Mouse (Mus musculus): ENCODE results near the gene Gm4131.

DNA sequence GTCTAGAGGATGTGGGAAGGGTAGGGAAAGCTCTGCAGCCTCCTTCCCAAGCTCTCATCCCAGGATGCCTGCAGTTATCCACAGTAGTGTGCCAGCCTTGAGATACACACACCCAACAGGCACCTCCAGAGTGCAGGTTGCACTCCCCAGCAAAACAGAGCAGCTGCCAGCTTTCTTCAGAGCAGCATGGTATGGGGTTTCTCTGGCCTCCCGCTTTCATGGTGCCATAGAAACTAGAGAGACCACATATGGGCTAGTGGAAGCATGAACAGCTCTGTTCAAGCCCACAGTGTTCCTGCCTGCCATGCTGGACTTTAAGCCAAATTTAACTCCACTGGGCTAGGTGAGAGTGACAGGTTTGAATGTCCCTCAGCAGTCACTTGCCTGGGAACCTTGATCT is 36.1 kb upstream of the Gm4131 start:
- no peak for TF ChIP-seq POLR2A (IDR thresholded peaks at IDR 0.05; ENCODE audit: extremely low read depth, insufficient read depth, low read length)
- no peak for TF ChIP-seq CTCF (IDR thresholded peaks at IDR 0.05; ENCODE audit: low read depth, low read length)
